Mouse (Mus musculus) CH12.LX (cell line): ENCODE results near the gene Fam71b. TPM values are rescaled to one million over a fixed set of nuclear protein-coding genes. Genes with fewer than 3 reads are reported as not detected.

Experiments
- DNase-seq: peaks from one replicate; pipeline ENCODE4 v3.0.0-alpha.2; 2013; ENCODE audit errors: extremely low read depth
- H3K27ac ChIP-seq: 2 replicates; pipeline ENCODE4 v1.5.1; 2012; ENCODE audit warnings: low read depth, mild to moderate bottlenecking, control low read depth, moderate library complexity; ENCODE audit not compliant: insufficient read depth
- H3K27me3 ChIP-seq: replicated peaks from 2 replicates; pipeline ENCODE3; 2012; ENCODE audit warnings: inconsistent platforms
- H3K36me3 ChIP-seq, 2 experiments: replicated peaks in 1 of 2; 2 replicates each; pipeline versions ENCODE3 to v1.6.1; 2012; ENCODE audit warnings: inconsistent platforms in 1 of 2, low read length in 1 of 2, mild to moderate bottlenecking in 1 of 2, mixed read lengths in 1 of 2, moderate library complexity in 1 of 2; ENCODE audit not compliant: control insufficient read depth in 1 of 2, insufficient read depth in 1 of 2
- H3K4me1 ChIP-seq, 2 experiments: 2 replicates each; pipeline ENCODE4 v1.6.1; 2012; ENCODE audit warnings: inconsistent platforms in 1 of 2, moderate library complexity in 1 of 2; ENCODE audit not compliant: insufficient read depth in 2 of 2, control insufficient read depth in 1 of 2
- H3K4me2 ChIP-seq: 2 replicates; pipeline ENCODE4 v1.6.1; 2012; ENCODE audit warnings: low read depth, mild to moderate bottlenecking, control low read depth; ENCODE audit not compliant: poor library complexity, insufficient read depth, severe bottlenecking
- H3K4me3 ChIP-seq, 3 experiments: fragments of 150-350 bp in 1 of 3; sonication (generic) in 1 of 3; replicated peaks in 1 of 3; 2 replicates each; pipeline versions ENCODE3 to v1.5.1; 2011 to 2012; ENCODE audit warnings: low read depth in 2 of 3, low read length in 2 of 3, mild to moderate bottlenecking in 2 of 3, moderate library complexity in 2 of 3, control low read depth in 1 of 3, improper control_type of control experiment in 1 of 3, inconsistent platforms in 1 of 3, mixed read lengths in 1 of 3; ENCODE audit not compliant: poor library complexity in 1 of 3
- H3K79me2 ChIP-seq: replicated peaks from 2 replicates; pipeline ENCODE4 v1.6.1; 2012; ENCODE audit warnings: mild to moderate bottlenecking, moderate library complexity; ENCODE audit not compliant: control insufficient read depth, poor library complexity, insufficient read depth, severe bottlenecking; ENCODE audit errors: extremely low read depth
- H3K9ac ChIP-seq: 2 replicates; pipeline ENCODE4 v1.6.1; 2012; ENCODE audit warnings: low read depth, mild to moderate bottlenecking, control low read depth, moderate library complexity; ENCODE audit not compliant: insufficient read depth
- H3K9me3 ChIP-seq: replicated peaks from 2 replicates; pipeline ENCODE3; 2012; ENCODE audit warnings: low read length, inconsistent platforms, mixed read lengths
- E2F4 ChIP-seq: IDR thresholded peaks from 2 replicates; pipeline ENCODE4 v1.6.1; 2011; ENCODE audit warnings: low read depth, low read length, improper control_type of control experiment; ENCODE audit not compliant: insufficient replicate concordance
- EP300 ChIP-seq: IDR thresholded peaks from 2 replicates; pipeline ENCODE4 v1.6.1; 2011; ENCODE audit warnings: low read length, improper control_type of control experiment
- ETS1 ChIP-seq: conservative IDR thresholded peaks from 2 replicates; pipeline ENCODE4 v1.6.1; 2012; ENCODE audit warnings: low read depth, mild to moderate bottlenecking, inconsistent platforms, low read length, improper control_type of control experiment, moderate library complexity
- IRF4 ChIP-seq: IDR thresholded peaks from 2 replicates; pipeline ENCODE4 v1.6.1; 2014; ENCODE audit warnings: low read depth, mild to moderate bottlenecking, inconsistent platforms, low read length, improper control_type of control experiment
- KAT2A ChIP-seq: IDR thresholded peaks from 2 replicates; pipeline ENCODE4 v1.6.1; 2012; ENCODE audit warnings: low read length, improper control_type of control experiment, inconsistent platforms; ENCODE audit not compliant: insufficient replicate concordance
- MEF2A ChIP-seq: IDR thresholded peaks from 2 replicates; pipeline ENCODE4 v1.6.1; 2014; ENCODE audit warnings: low read depth, mild to moderate bottlenecking, inconsistent platforms, low read length, improper control_type of control experiment, borderline replicate concordance
- MXI1 ChIP-seq: IDR thresholded peaks from 2 replicates; pipeline ENCODE4 v1.6.1; 2011; ENCODE audit warnings: mild to moderate bottlenecking, low read depth, low read length, improper control_type of control experiment
- MYC ChIP-seq: IDR thresholded peaks from 2 replicates; pipeline ENCODE4 v1.6.1; 2011; ENCODE audit warnings: low read depth, mild to moderate bottlenecking, improper control_type of control experiment, low read length
- PAX5 ChIP-seq: IDR thresholded peaks from 2 replicates; pipeline ENCODE4 v1.6.1; 2012; ENCODE audit warnings: low read length, inconsistent platforms, mixed read lengths
- POLR2A ChIP-seq: IDR thresholded peaks from 2 replicates; pipeline ENCODE4 v1.6.1; 2011; ENCODE audit warnings: low read depth, mild to moderate bottlenecking, improper control_type of control experiment, low read length
- RAD21 ChIP-seq: IDR thresholded peaks from 2 replicates; pipeline ENCODE4 v1.6.1; 2011; ENCODE audit warnings: low read depth, mild to moderate bottlenecking, low read length, improper control_type of control experiment, moderate library complexity
- RCOR1 ChIP-seq: conservative IDR thresholded peaks from 2 replicates; pipeline ENCODE4 v1.6.1; 2012; ENCODE audit warnings: low read depth, mild to moderate bottlenecking, inconsistent platforms, low read length, improper control_type of control experiment
- UBTF ChIP-seq: IDR thresholded peaks from 2 replicates; pipeline ENCODE4 v1.6.1; 2012; ENCODE audit warnings: low read depth, mild to moderate bottlenecking, inconsistent platforms, low read length, improper control_type of control experiment, moderate library complexity
- USF1 ChIP-seq: IDR thresholded peaks from 2 replicates; pipeline ENCODE4 v1.6.1; 2014; ENCODE audit warnings: low read depth, mild to moderate bottlenecking, inconsistent platforms, low read length, improper control_type of control experiment
- ZC3H11A ChIP-seq: IDR thresholded peaks from 2 replicates; pipeline ENCODE4 v1.6.1; 2012; ENCODE audit warnings: low read depth, mild to moderate bottlenecking, inconsistent platforms, low read length, improper control_type of control experiment
- ZKSCAN1 ChIP-seq: IDR thresholded peaks from 2 replicates; pipeline ENCODE4 v1.6.1; 2012; ENCODE audit warnings: low read depth, inconsistent platforms, low read length, improper control_type of control experiment, borderline replicate concordance
- ZMIZ1 ChIP-seq: IDR thresholded peaks from 2 replicates; pipeline ENCODE4 v1.6.1; 2012; ENCODE audit warnings: low read depth, mild to moderate bottlenecking, inconsistent platforms, low read length, improper control_type of control experiment
- dilution Hi-C: fragments of 300-500 bp; cut with MboI; formaldehyde crosslinking; loops from 2 replicates; pipeline ENCODE4 v1.14.3; 2020; ENCODE audit warnings: low sequenced_read_pairs; ENCODE audit not compliant: extremely low pct_unique_long_range_greater_than_20kb, extremely low pct_ligation_motif_present
- in situ Hi-C: fragments of 300-500 bp; cut with MboI; formaldehyde crosslinking; loops from 3 replicates; pipeline ENCODE4 v1.14.3; 2019; ENCODE audit warnings: low sequenced_read_pairs, low pct_ligation_motif_present, low pct_unique_long_range_greater_than_20kb, mixed read lengths
- polyA plus RNA-seq: library from polyadenylated mRNA; unstranded; fragments of >175 nt; gene quantifications from 2 replicates; pipeline ENCODE4 v1.2.1, GENCODE M21; 2012; ENCODE audit warnings: low read depth; ENCODE audit not compliant: insufficient read length
- total RNA-seq, 2 experiments: library from RNA; depleted of rRNA; stranded (reverse); fragments of 300-350 nt in 1 of 2; fragments of >200 nt in 1 of 2; gene quantifications; 2 replicates each; pipeline ENCODE4 v1.2.3; 2012 to 2014

Gene Fam71b
- total and polyA plus RNA-seq, 3 experiments: 0.46 to 2.6 (median 2.4) TPM

- H3K4me3 ChIP-seq: no peak overlapping the region
- peaks cover 2% of the 10 kb centered on the region for H3K9me3 ChIP-seq
- in situ Hi-C loops: no loop called here
- H3K27me3 ChIP-seq: no peaks in the 10 kb centered on the region
- H3K36me3 ChIP-seq: no peaks in the 10 kb centered on the region
- no peak for TF ChIP-seq PAX5
- no peak for TF ChIP-seq UBTF
- no peak for TF ChIP-seq IRF4
- no peak for TF ChIP-seq KAT2A
- no peak for TF ChIP-seq ZKSCAN1
- TF ChIP-seq ETS1: no peak
- no peak for TF ChIP-seq MXI1
- no peak for TF ChIP-seq MYC
- no peak for TF ChIP-seq POLR2A
- dilution Hi-C loops: no loop called here
- H3K27ac ChIP-seq: no peak overlapping the region
- no peak overlapping the region for H3K9ac ChIP-seq
- H3K79me2 ChIP-seq: no peaks in the 10 kb centered on the region
- no peak overlapping the region for H3K4me2 ChIP-seq
- peaks cover 19 to 56% of the 10 kb centered on the region in 2 experiments for H3K4me1 ChIP-seq
- DNase-seq: no peak
Observed at GRCm38 (mm10) chr11:46377819-46378782, 18.3 kb upstream of the Fam71b start.

- Histone ChIP-seq H3K27me3 (no peaks in the 10 kb centered on the region), H3K4me1 (peaks cover 15 to 55% of the 10 kb centered on the region in 2 experiments), H3K9me3 (peaks cover 2% of the 10 kb centered on the region), H3K79me2 (no peaks in the 10 kb centered on the region), H3K9ac (no peak overlapping the region), H3K4me2 (no peak overlapping the region), H3K36me3 (no peaks in the 10 kb centered on the region), H3K27ac (no peak overlapping the region), H3K4me3 (no peak overlapping the region)
- no peak for DNase-seq
- dilution Hi-C loops (no loop called here), in situ Hi-C loops (no loop called here)
- TF ChIP-seq RAD21: no peak
- TF ChIP-seq ZMIZ1: no peak
- no peak for TF ChIP-seq EP300
- TF ChIP-seq RCOR1: no peak
- TF ChIP-seq MEF2A: no peak
- TF ChIP-seq ZC3H11A: no peak
- TF ChIP-seq ETS1: no peak
- TF ChIP-seq E2F4: no peak
- no peak for TF ChIP-seq USF1
Observed at GRCm38 (mm10) chr11:46380097-46380675, 16.2 kb upstream of the Fam71b start.
